Mouse (Mus musculus): ENCODE measurements at regions not wholly inside any gene's neighbourhood (a gene's known extent, or its start where the extent isn't known, plus 50 kb on each side); places are given as distances from the start of the nearest gene placed in this dataset.

- TF ChIP-seq CTCF (IDR thresholded peaks at IDR 0.05; ENCODE audit: borderline replicate concordance, extremely low read depth, insufficient read depth, insufficient read length) (no peak), POLR2A (IDR thresholded peaks at IDR 0.05; ENCODE audit: borderline replicate concordance, extremely low read depth, insufficient read depth, insufficient read length, poor library complexity, severe bottlenecking) (no peak)
Measured at GRCm38 (mm10) chr2:92831784-92832183, 83.1 kb upstream of the Syt13 start.

All from brain, embryonic 14.5 days (tissue).